Mouse (Mus musculus) testis, adult 2 months (tissue): ENCODE data around the gene Tbc1d8.

ENCODE experiments used
- CTCF ChIP-seq: fragments of 200-500 bp; IDR thresholded peaks from 2 replicates; pipeline ENCODE4 v1.5.1; 2012; ENCODE audit warnings: low read depth, mild to moderate bottlenecking, inconsistent platforms, low read length, moderate library complexity; ENCODE audit not compliant: control insufficient read depth, insufficient read depth, insufficient replicate concordance
- POLR2A ChIP-seq: fragments of 200-500 bp; IDR thresholded peaks from 2 replicates; pipeline ENCODE4 v1.6.1; 2012; ENCODE audit warnings: low read depth, mild to moderate bottlenecking, inconsistent platforms, low read length, moderate library complexity; ENCODE audit not compliant: control insufficient read depth

DNA sequence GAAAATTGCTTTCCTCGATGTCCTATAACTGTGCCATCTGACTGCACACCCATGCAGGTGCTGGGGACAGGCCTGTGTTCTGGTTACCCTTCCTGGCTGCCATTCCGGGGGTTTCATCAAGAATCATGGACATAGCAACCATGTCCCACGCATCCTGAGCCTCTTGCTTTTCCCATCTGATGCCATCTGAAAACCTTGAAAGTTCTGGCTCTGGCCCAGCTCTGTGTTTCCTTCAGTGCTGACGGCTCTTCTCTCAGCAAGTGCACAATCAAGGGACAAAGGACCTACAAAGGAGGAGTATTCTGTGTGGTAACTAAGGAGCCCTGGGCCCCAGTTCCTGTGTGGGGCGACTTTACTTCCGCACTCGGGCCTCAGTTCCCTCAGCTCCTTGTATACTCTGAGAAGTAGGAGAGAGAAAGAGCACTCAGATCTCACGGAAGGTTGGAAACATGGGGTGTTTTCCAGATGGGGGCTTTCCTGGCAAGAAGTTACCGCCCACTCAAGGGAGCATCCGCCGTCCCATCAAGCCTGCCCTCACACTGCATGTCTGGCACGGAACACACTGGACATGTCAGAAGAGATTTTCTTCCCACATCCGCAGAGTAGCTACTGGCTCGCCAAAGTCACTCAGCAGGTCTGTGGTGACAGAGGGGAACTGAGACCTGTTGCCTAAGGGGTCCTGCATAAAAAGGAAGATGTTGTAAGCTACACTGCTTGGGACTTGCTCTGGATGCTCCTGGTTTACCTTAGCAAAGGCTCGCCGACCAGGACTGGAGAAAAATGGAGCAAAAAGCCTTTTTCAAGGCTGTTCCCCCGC lies 24.5 kb upstream of the Tbc1d8 start:
- TF ChIP-seq CTCF (no peak), POLR2A (no peak)
